Mouse (Mus musculus): ENCODE data around the gene Terb1. TPM values are rescaled to one million over a fixed set of nuclear protein-coding genes. Genes with fewer than 3 reads are reported as not detected.

The Terb1 gene
- polyA plus RNA-seq, 1 experiment from 2014 or later = 0.38 TPM

DNA sequence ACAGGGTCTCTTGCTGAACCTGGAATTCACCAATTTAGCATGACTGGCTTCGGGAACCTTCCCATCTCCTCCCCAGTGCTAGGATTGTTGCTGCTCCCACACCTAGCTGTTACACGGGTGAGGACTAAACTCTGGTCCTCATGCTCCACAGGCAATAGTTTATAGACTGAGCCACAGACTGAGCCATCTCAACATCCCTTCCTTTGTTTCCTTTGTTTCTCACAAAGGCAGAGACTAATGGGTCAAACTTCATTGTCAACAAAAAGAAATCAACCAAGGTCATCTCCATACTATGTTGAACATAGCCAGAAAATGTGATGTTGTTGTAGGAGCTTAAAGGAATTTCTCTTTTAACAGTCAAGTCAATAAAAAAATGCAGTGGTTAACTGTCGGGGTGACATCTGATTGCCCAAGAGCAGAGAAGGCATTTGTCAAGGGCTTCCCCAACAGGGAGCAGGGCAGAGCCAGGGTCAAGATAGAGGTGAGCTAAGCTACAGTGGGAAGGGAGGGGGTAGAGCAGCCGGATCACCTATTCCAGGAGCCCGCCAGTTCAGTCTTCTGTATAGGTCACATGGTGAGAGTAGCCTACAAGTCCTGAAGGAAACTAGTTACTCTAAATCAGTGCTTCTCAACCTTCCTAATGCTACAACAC, 76.4 kb downstream of the Terb1 start:
- H3K4me3 ChIP-seq (replicated peaks; ENCODE audit: low read depth, low read length) = no peak overlapping the region
- no peak overlapping the region for H3K4me2 ChIP-seq (ENCODE audit: low read length)
- H3K27me3 ChIP-seq (ENCODE audit: control insufficient read depth, insufficient read depth, low read length) = no peaks in the 10 kb centered on the region
- DNase-seq = no peak
- H3K27ac ChIP-seq (replicated peaks; ENCODE audit: low read depth, low read length) = no peak overlapping the region
- H3K9ac ChIP-seq (replicated peaks; ENCODE audit: low read length) = no peak overlapping the region
- no peaks in the 10 kb centered on the region for H3K9me3 ChIP-seq (ENCODE audit: control insufficient read depth, low read length)
- no peaks in the 10 kb centered on the region for H3K4me1 ChIP-seq (ENCODE audit: control insufficient read depth, insufficient read depth, low read length)
- WGBS = 95% methylated on average over 5 of the region's 5 CpGs
- no peak for ATAC-seq (ENCODE audit: low FRiP score, low TSS enrichment)
- peaks cover 96% of the 10 kb centered on the region for H3K36me3 ChIP-seq (ENCODE audit: control insufficient read depth, insufficient read depth, low read length)

GRCm38 (mm10) chr8:104432656-104433055, 77.1 kb downstream of the Terb1 start:
- Histone ChIP-seq H3K36me3 (ENCODE audit: control insufficient read depth, insufficient read depth, low read length) (peaks cover 99% of the 10 kb centered on the region), H3K4me3 (replicated peaks; ENCODE audit: low read depth, low read length) (no peak overlapping the region), H3K27ac (replicated peaks; ENCODE audit: low read depth, low read length) (no peak overlapping the region), H3K4me2 (ENCODE audit: low read length) (no peak overlapping the region), H3K9ac (replicated peaks; ENCODE audit: low read length) (no peak overlapping the region), H3K9me3 (ENCODE audit: control insufficient read depth, low read length) (no peaks in the 10 kb centered on the region), H3K27me3 (ENCODE audit: control insufficient read depth, insufficient read depth, low read length) (no peaks in the 10 kb centered on the region), H3K4me1 (ENCODE audit: control insufficient read depth, insufficient read depth, low read length) (no peaks in the 10 kb centered on the region)
- no peak for DNase-seq
- WGBS = 93% methylated on average over 6 of the region's 6 CpGs
- no peak for ATAC-seq (ENCODE audit: low FRiP score, low TSS enrichment)

- Histone ChIP-seq H3K4me3 (replicated peaks; ENCODE audit: low read depth, low read length) (no peak overlapping the region), H3K4me1 (ENCODE audit: control insufficient read depth, insufficient read depth, low read length) (no peaks in the 10 kb centered on the region), H3K9me3 (ENCODE audit: control insufficient read depth, low read length) (no peaks in the 10 kb centered on the region), H3K9ac (replicated peaks; ENCODE audit: low read length) (no peak overlapping the region), H3K4me2 (ENCODE audit: low read length) (no peak overlapping the region), H3K27me3 (ENCODE audit: control insufficient read depth, insufficient read depth, low read length) (no peaks in the 10 kb centered on the region), H3K27ac (replicated peaks; ENCODE audit: low read depth, low read length) (no peak overlapping the region), H3K36me3 (ENCODE audit: control insufficient read depth, insufficient read depth, low read length) (peaks cover 99% of the 10 kb centered on the region)
- ATAC-seq (ENCODE audit: low FRiP score, low TSS enrichment) (no peak), DNase-seq (no peak)
- WGBS = 89% methylated on average over 7 of the region's 7 CpGs
These were observed 79.5 kb downstream of the Terb1 start for GRCm38 (mm10) chr8:104430230-104430629.

- Histone ChIP-seq H3K4me2 (ENCODE audit: low read length) (no peak overlapping the region), H3K9me3 (ENCODE audit: control insufficient read depth, low read length) (no peaks in the 10 kb centered on the region), H3K27me3 (ENCODE audit: control insufficient read depth, insufficient read depth, low read length) (no peaks in the 10 kb centered on the region), H3K27ac (replicated peaks; ENCODE audit: low read depth, low read length) (no peak overlapping the region), H3K4me1 (ENCODE audit: control insufficient read depth, insufficient read depth, low read length) (no peaks in the 10 kb centered on the region), H3K36me3 (ENCODE audit: control insufficient read depth, insufficient read depth, low read length) (peaks cover 100% of the 10 kb centered on the region), H3K9ac (replicated peaks; ENCODE audit: low read length) (no peak overlapping the region), H3K4me3 (replicated peaks; ENCODE audit: low read depth, low read length) (no peak overlapping the region)
- WGBS = 96% methylated on average over 13 of the region's 13 CpGs
- ATAC-seq (ENCODE audit: low FRiP score, low TSS enrichment) = no peak
- DNase-seq = no peak
These were observed 82.0 kb downstream of the Terb1 start for GRCm38 (mm10) chr8:104427703-104428102.

DNA sequence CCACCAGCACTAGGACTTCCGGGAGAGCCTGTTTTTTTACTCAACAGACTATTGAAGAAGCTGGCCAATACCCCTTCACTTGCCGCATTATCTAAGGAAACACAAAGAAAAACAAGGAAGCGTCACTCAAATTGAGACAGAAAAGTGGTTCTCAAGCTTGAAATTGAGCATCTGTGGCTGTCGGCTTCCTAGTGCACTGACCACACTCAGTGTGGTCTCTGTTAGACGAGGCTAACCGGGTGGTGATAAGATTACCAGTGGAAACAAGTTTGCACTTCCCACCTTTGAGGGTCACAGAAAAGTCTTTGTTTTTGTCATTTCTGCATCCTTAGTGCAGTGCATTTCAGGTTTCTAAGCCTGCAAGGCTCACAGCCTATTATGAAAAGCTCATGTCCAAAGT, 87.4 kb downstream of the Terb1 start:
- Histone ChIP-seq H3K9me3 (ENCODE audit: control insufficient read depth, low read length) (no peaks in the 10 kb centered on the region), H3K4me1 (ENCODE audit: control insufficient read depth, insufficient read depth, low read length) (no peaks in the 10 kb centered on the region), H3K27me3 (ENCODE audit: control insufficient read depth, insufficient read depth, low read length) (no peaks in the 10 kb centered on the region), H3K27ac (replicated peaks; ENCODE audit: low read depth, low read length) (no peak overlapping the region), H3K4me2 (ENCODE audit: low read length) (no peak overlapping the region), H3K9ac (replicated peaks; ENCODE audit: low read length) (no peak overlapping the region), H3K36me3 (ENCODE audit: control insufficient read depth, insufficient read depth, low read length) (peaks cover 98% of the 10 kb centered on the region), H3K4me3 (replicated peaks; ENCODE audit: low read depth, low read length) (no peak overlapping the region)
- 89% methylated on average over 6 of the region's 6 CpGs for WGBS
- DNase-seq (no peak), ATAC-seq (ENCODE audit: low FRiP score, low TSS enrichment) (no peak)

- DNase-seq (no peak), ATAC-seq (ENCODE audit: low FRiP score, low TSS enrichment) (no peak)
- Histone ChIP-seq H3K9ac (replicated peaks; ENCODE audit: low read length) (no peak overlapping the region), H3K27ac (replicated peaks; ENCODE audit: low read depth, low read length) (0 out of 2 replicates have a peak overlapping the region, but pooled peaks have one; percentile 20), H3K4me2 (ENCODE audit: low read length) (no peak overlapping the region), H3K36me3 (ENCODE audit: control insufficient read depth, insufficient read depth, low read length) (peaks cover 43% of the 10 kb centered on the region), H3K9me3 (ENCODE audit: control insufficient read depth, low read length) (no peaks in the 10 kb centered on the region), H3K27me3 (ENCODE audit: control insufficient read depth, insufficient read depth, low read length) (no peaks in the 10 kb centered on the region), H3K4me1 (ENCODE audit: control insufficient read depth, insufficient read depth, low read length) (no peaks in the 10 kb centered on the region), H3K4me3 (replicated peaks; ENCODE audit: low read depth, low read length) (no peak overlapping the region)
- WGBS = 88% methylated on average over 6 of the region's 6 CpGs
These were observed 93.7 kb downstream of the Terb1 start for GRCm38 (mm10) chr8:104416022-104416421.

DNA sequence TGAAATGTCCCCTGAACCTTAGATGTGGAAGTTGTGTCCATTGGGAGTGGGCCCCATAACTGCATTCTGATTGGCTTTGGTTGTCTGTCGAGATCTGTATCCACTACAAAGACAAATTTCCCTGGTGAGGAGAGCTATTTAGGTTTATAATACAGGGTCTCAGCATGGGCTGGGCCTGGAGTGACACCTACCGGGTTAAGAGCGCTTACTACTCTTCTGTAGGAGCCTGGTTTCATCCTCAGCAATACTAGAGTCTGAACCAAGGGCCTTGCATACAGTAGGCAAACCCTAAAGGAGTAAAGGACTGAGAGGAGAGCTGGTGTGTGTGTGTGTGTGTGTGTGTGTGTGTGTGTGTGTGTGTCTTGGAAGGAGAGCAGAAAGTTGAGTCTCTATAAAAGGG, 95.5 kb downstream of the Terb1 start:
- Histone ChIP-seq H3K9ac (replicated peaks; ENCODE audit: low read length) (no peak overlapping the region), H3K4me3 (replicated peaks; ENCODE audit: low read depth, low read length) (no peak overlapping the region), H3K36me3 (ENCODE audit: control insufficient read depth, insufficient read depth, low read length) (peaks cover 25% of the 10 kb centered on the region), H3K27ac (replicated peaks; ENCODE audit: low read depth, low read length) (no peak overlapping the region), H3K4me2 (ENCODE audit: low read length) (no peak overlapping the region), H3K9me3 (ENCODE audit: control insufficient read depth, low read length) (no peaks in the 10 kb centered on the region), H3K4me1 (ENCODE audit: control insufficient read depth, insufficient read depth, low read length) (no peaks in the 10 kb centered on the region), H3K27me3 (ENCODE audit: control insufficient read depth, insufficient read depth, low read length) (no peaks in the 10 kb centered on the region)
- WGBS = 51% methylated on average over 3 of the region's 3 CpGs
- ATAC-seq (ENCODE audit: low FRiP score, low TSS enrichment) = no peak
- no peak for DNase-seq

- Histone ChIP-seq H3K27me3 (ENCODE audit: control insufficient read depth, insufficient read depth, low read length) (no peaks in the 10 kb centered on the region), H3K27ac (replicated peaks; ENCODE audit: low read depth, low read length) (no peak overlapping the region), H3K36me3 (ENCODE audit: control insufficient read depth, insufficient read depth, low read length) (peaks cover 21% of the 10 kb centered on the region), H3K4me2 (ENCODE audit: low read length) (no peak overlapping the region), H3K9ac (replicated peaks; ENCODE audit: low read length) (no peak overlapping the region), H3K9me3 (ENCODE audit: control insufficient read depth, low read length) (no peaks in the 10 kb centered on the region), H3K4me1 (ENCODE audit: control insufficient read depth, insufficient read depth, low read length) (no peaks in the 10 kb centered on the region), H3K4me3 (replicated peaks; ENCODE audit: low read depth, low read length) (no peak overlapping the region)
- DNase-seq (no peak), ATAC-seq (ENCODE audit: low FRiP score, low TSS enrichment) (peak; percentile 7; the same call in 1 of the 2 replicates)
- WGBS = 83% methylated on average over 4 of the region's 4 CpGs
These were observed 95.9 kb downstream of the Terb1 start for GRCm38 (mm10) chr8:104413770-104414169.

- Histone ChIP-seq H3K4me1 (ENCODE audit: control insufficient read depth, insufficient read depth, low read length) (no peaks in the 10 kb centered on the region), H3K36me3 (ENCODE audit: control insufficient read depth, insufficient read depth, low read length) (peaks cover 15% of the 10 kb centered on the region), H3K4me2 (ENCODE audit: low read length) (no peak overlapping the region), H3K27ac (replicated peaks; ENCODE audit: low read depth, low read length) (no peak overlapping the region), H3K27me3 (ENCODE audit: control insufficient read depth, insufficient read depth, low read length) (no peaks in the 10 kb centered on the region), H3K4me3 (replicated peaks; ENCODE audit: low read depth, low read length) (no peak overlapping the region), H3K9me3 (ENCODE audit: control insufficient read depth, low read length) (no peaks in the 10 kb centered on the region), H3K9ac (replicated peaks; ENCODE audit: low read length) (no peak overlapping the region)
- ATAC-seq (ENCODE audit: low FRiP score, low TSS enrichment) (no peak), DNase-seq (no peak)
- WGBS = 82% methylated on average over 7 of the region's 7 CpGs
These were observed 96.7 kb downstream of the Terb1 start for GRCm38 (mm10) chr8:104412805-104413532.
